Mouse (Mus musculus) CH12.LX (cell line): ENCODE data around the gene Hspa1a.

Experiments used
- CHD2 ChIP-seq: IDR thresholded peaks from 2 replicates; pipeline ENCODE4 v1.6.1; 2011; ENCODE audit warnings: low read length, improper control_type of control experiment
- CTCF ChIP-seq, 2 experiments: IDR thresholded peaks in 1 of 2; conservative IDR thresholded peaks in 1 of 2; 2 replicates each; pipeline ENCODE4 v1.5.1; 2011 to 2012; ENCODE audit warnings: low read depth in 2 of 2, low read length in 2 of 2, improper control_type of control experiment in 1 of 2, inconsistent platforms in 1 of 2, mild to moderate bottlenecking in 1 of 2, moderate library complexity in 1 of 2
- EP300 ChIP-seq: IDR thresholded peaks from 2 replicates; pipeline ENCODE4 v1.6.1; 2011; ENCODE audit warnings: low read length, improper control_type of control experiment
- ETS1 ChIP-seq: conservative IDR thresholded peaks from 2 replicates; pipeline ENCODE4 v1.6.1; 2012; ENCODE audit warnings: low read depth, mild to moderate bottlenecking, inconsistent platforms, low read length, improper control_type of control experiment, moderate library complexity
- GABPA ChIP-seq: IDR thresholded peaks from 2 replicates; pipeline ENCODE4 v1.6.1; 2012; ENCODE audit warnings: low read depth, low read length, improper control_type of control experiment, inconsistent platforms; ENCODE audit not compliant: insufficient replicate concordance
- IRF4 ChIP-seq: IDR thresholded peaks from 2 replicates; pipeline ENCODE4 v1.6.1; 2014; ENCODE audit warnings: low read depth, mild to moderate bottlenecking, inconsistent platforms, low read length, improper control_type of control experiment
- POLR2A ChIP-seq: IDR thresholded peaks from 2 replicates; pipeline ENCODE4 v1.6.1; 2011; ENCODE audit warnings: low read depth, mild to moderate bottlenecking, improper control_type of control experiment, low read length
- POLR2AphosphoS2 ChIP-seq: IDR thresholded peaks from 2 replicates; pipeline ENCODE4 v1.6.1; 2011; ENCODE audit warnings: low read depth, low read length, improper control_type of control experiment
- TCF12 ChIP-seq: IDR thresholded peaks from 2 replicates; pipeline ENCODE4 v1.6.1; 2014; ENCODE audit warnings: low read depth, mild to moderate bottlenecking, inconsistent platforms, low read length, improper control_type of control experiment
- USF1 ChIP-seq: IDR thresholded peaks from 2 replicates; pipeline ENCODE4 v1.6.1; 2014; ENCODE audit warnings: low read depth, mild to moderate bottlenecking, inconsistent platforms, low read length, improper control_type of control experiment

GRCm38 (mm10) chr17:35021163-35021808 lies 49.3 kb upstream of the Hspa1a start:
- peak; percentile 78 to 97 for TF ChIP-seq CTCF (conservative IDR thresholded peaks at IDR 0.05 in 1 of 2, IDR thresholded peaks at IDR 0.05 in 1 of 2; ENCODE audit: low read depth in 2 of 2, low read length in 2 of 2)
- TF ChIP-seq POLR2AphosphoS2, result no peak
- TF ChIP-seq TCF12, result no peak
- no peak for TF ChIP-seq ETS1
- TF ChIP-seq POLR2A, result no peak
- 0 out of 2 replicates have a peak, but pooled peaks have one; percentile 38 for TF ChIP-seq IRF4
- TF ChIP-seq USF1, result no peak
- no peak for TF ChIP-seq GABPA
- TF ChIP-seq EP300, result no peak
- TF ChIP-seq CHD2, result no peak
